Mouse (Mus musculus): ENCODE results near the gene Olfr310. TPM values are rescaled to one million over a fixed set of nuclear protein-coding genes. Genes with fewer than 3 reads are reported as not detected.

Gene Olfr310
- not detected in 2 replicates for polyA plus RNA-seq (2016; fragmentation: Nextera tagmentation; extraction: Ambion mirVana)

DNA sequence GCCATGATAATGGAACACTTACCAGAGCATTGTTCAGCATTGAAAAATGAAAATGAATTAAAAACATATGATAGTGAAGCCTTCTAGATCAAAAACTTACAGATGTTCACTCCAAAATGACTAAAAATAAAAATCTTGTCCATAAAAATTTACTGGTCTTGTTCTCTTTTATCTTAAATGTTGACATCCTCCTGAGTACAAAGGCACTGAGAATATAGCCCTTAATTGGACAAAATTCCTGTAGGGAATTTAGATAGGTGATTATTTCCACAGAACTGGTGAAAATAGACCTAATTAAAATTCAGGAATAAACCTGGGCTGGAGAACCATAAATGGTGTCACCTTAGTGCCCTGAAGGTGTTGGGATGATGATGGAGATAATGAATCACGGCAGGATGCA is at the start of gene Olfr310:
Olfr310 (minus strand) TSS at position 101 of the 400 bp plus-strand sequence.
- H3K4me3 ChIP-seq = no peak within 1 kb of the TSS
- H3K4me1 ChIP-seq = no peaks in the 10 kb centered on the region
- 50% methylated on average over 1 of the region's 1 CpGs for WGBS
- H3K9ac ChIP-seq = no peak within 1 kb of the TSS
- H3K4me2 ChIP-seq (replicated peaks) = no peak within 1 kb of the TSS
- no peaks in the 10 kb centered on the region for H3K9me3 ChIP-seq
- H3K27ac ChIP-seq = no peak within 1 kb of the TSS
- no peaks in the 10 kb centered on the region for H3K36me3 ChIP-seq
- no peak for ATAC-seq (ENCODE audit: insufficient number of reproducible peaks, insufficient read depth, low FRiP score, low TSS enrichment)
- no peaks in the 10 kb centered on the region for H3K27me3 ChIP-seq

DNA sequence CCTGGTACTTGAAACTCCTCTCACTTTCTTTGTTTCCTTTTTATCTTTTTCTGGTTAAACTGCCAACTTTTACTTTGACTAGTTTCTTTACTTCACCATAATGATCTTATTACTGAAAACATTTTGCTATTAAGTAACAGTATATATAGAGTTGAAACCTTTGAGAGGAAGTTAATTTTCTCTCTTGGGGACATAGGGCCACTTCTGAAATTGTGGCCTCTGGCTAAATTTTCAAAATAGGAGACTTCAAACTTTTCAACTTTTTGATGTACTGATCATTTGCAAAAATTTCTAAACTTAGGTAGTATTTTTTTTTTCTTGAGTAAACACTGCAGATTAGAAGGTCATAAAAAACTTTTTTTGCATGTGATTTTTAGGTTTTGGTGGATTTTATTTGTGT is 48.6 kb upstream of the Olfr310 start, which contains the start of gene Olfr308:
Olfr308 (minus strand) TSS at position 101 of the 400 bp plus-strand sequence.
- no peak within 1 kb of the TSS for H3K4me2 ChIP-seq (replicated peaks)
- H3K27ac ChIP-seq = no peak within 1 kb of the TSS
- no peaks in the 10 kb centered on the region for H3K9me3 ChIP-seq
- no peak within 1 kb of the TSS for H3K4me3 ChIP-seq
- no peaks in the 10 kb centered on the region for H3K36me3 ChIP-seq
- ATAC-seq (ENCODE audit: insufficient number of reproducible peaks, insufficient read depth, low FRiP score, low TSS enrichment) = no peak
- H3K27me3 ChIP-seq = no peaks in the 10 kb centered on the region
- no peak within 1 kb of the TSS for H3K9ac ChIP-seq
- H3K4me1 ChIP-seq = no peaks in the 10 kb centered on the region

DNA sequence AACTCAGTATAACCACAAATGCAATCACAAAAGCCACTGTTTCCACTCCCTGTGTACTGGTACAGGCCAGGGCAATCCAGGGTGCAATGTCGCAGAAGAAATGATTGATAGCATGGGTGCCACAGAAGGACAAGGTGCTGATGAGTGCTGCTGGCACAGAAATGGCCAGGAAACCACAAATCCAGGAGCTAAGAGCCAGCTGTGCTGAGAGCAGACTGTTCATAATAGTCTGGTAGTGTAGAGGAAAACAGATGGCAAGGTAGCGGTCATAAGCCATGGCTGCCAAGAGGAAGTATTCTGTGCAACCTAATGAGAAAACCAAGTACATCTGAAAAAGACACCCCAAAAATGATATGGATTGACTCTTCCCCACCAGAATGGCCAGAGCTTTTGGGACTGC is 44.4 kb upstream of the Olfr310 start:
- Histone ChIP-seq H3K9ac (no peak overlapping the region), H3K9me3 (no peaks in the 10 kb centered on the region), H3K36me3 (no peaks in the 10 kb centered on the region), H3K27me3 (no peaks in the 10 kb centered on the region), H3K4me3 (no peak overlapping the region), H3K4me2 (replicated peaks) (no peak overlapping the region), H3K27ac (no peak overlapping the region), H3K4me1 (no peaks in the 10 kb centered on the region)
- WGBS = 95% methylated on average over 2 of the region's 2 CpGs
- no peak for ATAC-seq (ENCODE audit: insufficient number of reproducible peaks, insufficient read depth, low FRiP score, low TSS enrichment)

DNA sequence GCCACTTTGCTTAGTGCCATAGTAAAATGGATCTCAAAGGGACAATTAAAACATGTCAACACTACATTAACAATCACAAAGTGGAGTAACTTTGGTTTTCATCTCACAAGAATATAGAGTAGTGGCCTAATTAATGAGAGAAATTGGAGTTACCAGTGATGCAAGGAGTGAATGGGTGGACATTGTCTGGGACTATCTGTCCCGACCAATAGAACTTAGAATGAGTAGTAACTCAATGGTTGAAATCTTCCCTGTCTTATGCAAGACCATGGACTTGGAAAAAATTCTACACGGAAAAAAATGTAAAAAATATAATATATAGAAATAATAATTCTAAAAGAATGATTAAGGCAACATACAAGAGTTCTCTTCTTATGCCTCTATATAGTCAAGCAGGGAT is 36.6 kb upstream of the Olfr310 start, which contains the start of gene Olfr309:
Olfr309 (minus strand) TSS at position 101 of the 400 bp plus-strand sequence.
- Histone ChIP-seq H3K4me3 (no peak within 1 kb of the TSS), H3K36me3 (no peaks in the 10 kb centered on the region), H3K9me3 (no peaks in the 10 kb centered on the region), H3K4me1 (no peaks in the 10 kb centered on the region), H3K9ac (no peak within 1 kb of the TSS), H3K4me2 (replicated peaks) (no peak within 1 kb of the TSS), H3K27ac (no peak within 1 kb of the TSS), H3K27me3 (no peaks in the 10 kb centered on the region)
- 70% methylated on average over 2 of the region's 2 CpGs for WGBS
- ATAC-seq (ENCODE audit: insufficient number of reproducible peaks, insufficient read depth, low FRiP score, low TSS enrichment) = no peak

DNA sequence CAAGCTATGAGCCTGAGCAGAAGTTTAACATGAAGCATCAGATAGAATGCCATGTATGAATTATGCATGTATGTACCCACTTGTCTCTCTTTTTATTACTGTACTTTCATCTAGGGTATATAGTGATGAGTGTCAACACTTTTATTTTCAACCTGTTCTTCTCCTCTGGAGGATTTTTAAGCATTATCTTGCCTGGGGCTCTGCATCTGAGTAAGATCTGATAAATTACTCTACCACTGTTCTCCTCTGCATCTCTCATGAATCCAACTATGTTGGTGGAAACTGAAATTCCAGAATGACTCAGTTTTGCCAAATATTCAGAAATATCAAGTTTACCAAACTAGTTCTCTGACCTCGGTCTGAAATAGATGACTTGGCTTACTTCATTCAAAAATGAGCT is 30.8 kb downstream of the Olfr310 start, which contains the start of gene Vmn2r76:
Vmn2r76 (minus strand) TSS at position 101 of the 400 bp plus-strand sequence.
- WGBS = 64% methylated on average over 1 of the region's 1 CpGs

More for the DNA sequence above, 30.8 kb downstream of the Olfr310 start, which contains the start of gene Vmn2r76:
- H3K27ac ChIP-seq = no peak within 1 kb of the TSS
- H3K9ac ChIP-seq = no peak within 1 kb of the TSS
- H3K27me3 ChIP-seq = no peaks in the 10 kb centered on the region
- H3K36me3 ChIP-seq = no peaks in the 10 kb centered on the region
- no peaks in the 10 kb centered on the region for H3K9me3 ChIP-seq
- H3K4me2 ChIP-seq (replicated peaks) = no peak within 1 kb of the TSS
- ATAC-seq (ENCODE audit: insufficient number of reproducible peaks, insufficient read depth, low FRiP score, low TSS enrichment) = no peak
- no peak within 1 kb of the TSS for H3K4me3 ChIP-seq
- no peaks in the 10 kb centered on the region for H3K4me1 ChIP-seq

Small RNAs within 50 kb of the gene (microRNA-seq; reads per million reads assigned to microRNA genes)
- gene Gm23192 = not detected

Other genes with a start within 250 kb of the Olfr310 start
- gene Vmn2r75, start 105.4 kb downstream of the Olfr310 start, polyA plus RNA-seq (2016; fragmentation: Nextera tagmentation; extraction: Ambion mirVana) = not detected in 2 replicates
- not detected in 2 replicates for gene Vmn2r76, start 30.9 kb downstream of the Olfr310 start, polyA plus RNA-seq (2016; fragmentation: Nextera tagmentation; extraction: Ambion mirVana)
- not detected in 2 replicates for gene Olfr309, start 36.5 kb upstream of the Olfr310 start, polyA plus RNA-seq (2016; fragmentation: Nextera tagmentation; extraction: Ambion mirVana)
- gene Olfr308, start 48.5 kb upstream of the Olfr310 start, polyA plus RNA-seq (2016; fragmentation: Nextera tagmentation; extraction: Ambion mirVana) = not detected in 2 replicates
- gene Olfr307, start 60.4 kb upstream of the Olfr310 start, polyA plus RNA-seq (2016; fragmentation: Nextera tagmentation; extraction: Ambion mirVana) = not detected in 2 replicates
- not detected in 2 replicates for gene Olfr305, start 89.8 kb upstream of the Olfr310 start, polyA plus RNA-seq (2016; fragmentation: Nextera tagmentation; extraction: Ambion mirVana)
- not detected in 2 replicates for gene Olfr304, start 109.5 kb upstream of the Olfr310 start, polyA plus RNA-seq (2016; fragmentation: Nextera tagmentation; extraction: Ambion mirVana)
- not detected in 2 replicates for gene Olfr303, start 120.6 kb upstream of the Olfr310 start, polyA plus RNA-seq (2016; fragmentation: Nextera tagmentation; extraction: Ambion mirVana)
- gene Olfr301, start 126.7 kb upstream of the Olfr310 start, polyA plus RNA-seq (2016; fragmentation: Nextera tagmentation; extraction: Ambion mirVana) = not detected in 2 replicates
- gene Olfr299, start 182.7 kb upstream of the Olfr310 start, polyA plus RNA-seq (2016; fragmentation: Nextera tagmentation; extraction: Ambion mirVana) = 0.04 TPM in 1 of 2 replicates, not detected in the other
- not detected in 2 replicates for gene Olfr298, start 215.3 kb upstream of the Olfr310 start, polyA plus RNA-seq (2016; fragmentation: Nextera tagmentation; extraction: Ambion mirVana)
- gene Olfr297, start 242.8 kb upstream of the Olfr310 start, polyA plus RNA-seq (2016; fragmentation: Nextera tagmentation; extraction: Ambion mirVana) = not detected in 2 replicates